Mouse (Mus musculus) thymus, adult 2 months (tissue): Measurements from ENCODE around the gene Lamtor4. TPM values are rescaled to one million over a fixed set of nuclear protein-coding genes. Genes with fewer than 3 reads are reported as not detected.
A peak's percentile ranks its signal among the peaks of the same experiment; 100 is the strongest.

Experiments used
- DNase-seq: peaks from one replicate; pipeline ENCODE4 v3.0.0; 2021
- H3K27ac ChIP-seq: fragments of 200-500 bp; 2 replicates; pipeline ENCODE4 v1.5.1; 2012; ENCODE audit warnings: low read length, control low read depth; ENCODE audit not compliant: control insufficient read depth, insufficient read depth
- H3K27me3 ChIP-seq: fragments of 200-500 bp; 2 replicates; pipeline ENCODE4 v1.6.1; 2012; ENCODE audit warnings: mild to moderate bottlenecking, low read length, moderate library complexity, mixed read lengths; ENCODE audit not compliant: control insufficient read depth, insufficient read depth
- H3K36me3 ChIP-seq: fragments of 200-500 bp; 2 replicates; pipeline ENCODE4 v1.6.1; 2012; ENCODE audit warnings: mild to moderate bottlenecking, low read length, moderate library complexity; ENCODE audit not compliant: control insufficient read depth, insufficient read depth
- H3K4me1 ChIP-seq: fragments of 200-500 bp; replicated peaks from 2 replicates; pipeline ENCODE4 v1.6.1; 2012; ENCODE audit warnings: low read length; ENCODE audit not compliant: control insufficient read depth, insufficient read depth
- H3K4me3 ChIP-seq: fragments of 200-500 bp; 2 replicates; pipeline ENCODE4 v1.5.1; 2012; ENCODE audit warnings: mild to moderate bottlenecking, low read length, control low read depth, moderate library complexity; ENCODE audit not compliant: control insufficient read depth, insufficient read depth
- CTCF ChIP-seq: fragments of 200-500 bp; IDR thresholded peaks from 2 replicates; pipeline ENCODE4 v1.5.1; 2012; ENCODE audit warnings: mild to moderate bottlenecking, control low read depth, low read length, moderate library complexity, borderline replicate concordance; ENCODE audit not compliant: control insufficient read depth, poor library complexity, insufficient read depth; ENCODE audit errors: extremely low read depth
- POLR2A ChIP-seq: fragments of 200-500 bp; IDR thresholded peaks from 2 replicates; pipeline ENCODE4 v1.6.1; 2012; ENCODE audit warnings: mild to moderate bottlenecking, low read length, control low read depth, moderate library complexity; ENCODE audit not compliant: control insufficient read depth, poor library complexity, insufficient read depth; ENCODE audit errors: extremely low read depth
- WGBS: fragments of 180-500 bp; shearing (Covaris S2); methylation state at CpG from one replicate; pipeline ENCODE4 v1.1.7; 2018; 5-methylcytosine and 5-hydroxymethylcytosine counted together
- polyA plus RNA-seq: library from polyadenylated mRNA; depleted of rRNA; stranded (reverse); fragments of >200 nt; gene quantifications from 2 replicates; pipeline ENCODE4 v1.2.3, GENCODE M21; 2012

Gene Lamtor4
- polyA plus RNA-seq, 1 experiment, result 162 TPM

- 92% methylated on average over 6 of the region's 6 CpGs for WGBS
- DNase-seq, result no peak
- H3K36me3 ChIP-seq, result peaks cover 8% of the 10 kb centered on the region; the same call in 1 of the 2 replicates
- H3K4me1 ChIP-seq, result peaks cover 30% of the 10 kb centered on the region
- no peak for TF ChIP-seq POLR2A
- H3K27ac ChIP-seq, result no peak overlapping the region
- H3K27me3 ChIP-seq, result no peaks in the 10 kb centered on the region
- H3K4me3 ChIP-seq, result no peak overlapping the region
Observed at GRCm38 (mm10) chr5:138258542-138258941, 3.3 kb downstream of the Lamtor4 start.

GRCm38 (mm10) chr5:138258993-138259392 is 3.7 kb downstream of the Lamtor4 start:
- H3K4me3 ChIP-seq, result no peak overlapping the region
- H3K27me3 ChIP-seq, result no peaks in the 10 kb centered on the region
- TF ChIP-seq POLR2A, result no peak
- no peak for TF ChIP-seq CTCF
- 85% methylated on average over 7 of the region's 7 CpGs for WGBS
- H3K27ac ChIP-seq, result no peak overlapping the region
- H3K4me1 ChIP-seq, result peaks cover 30% of the 10 kb centered on the region
- DNase-seq, result no peak
- H3K36me3 ChIP-seq, result peaks cover 8% of the 10 kb centered on the region; the same call in 1 of the 2 replicates

- no peak for TF ChIP-seq CTCF
- Histone ChIP-seq H3K4me3 (no peak overlapping the region), H3K27me3 (no peaks in the 10 kb centered on the region), H3K36me3 (peaks cover 8% of the 10 kb centered on the region; the same call in 1 of the 2 replicates), H3K27ac (no peak overlapping the region), H3K4me1 (peaks cover 30% of the 10 kb centered on the region)
- DNase-seq, result no peak
- 94% methylated on average over 10 of the region's 10 CpGs for WGBS
Observed at GRCm38 (mm10) chr5:138260051-138260450, 4.8 kb downstream of the Lamtor4 start.

GRCm38 (mm10) chr5:138260834-138261233 is 5.6 kb downstream of the Lamtor4 start:
- TF ChIP-seq CTCF, result no peak
- no peak for TF ChIP-seq POLR2A
- peaks cover 30% of the 10 kb centered on the region for H3K4me1 ChIP-seq
- peaks cover 8% of the 10 kb centered on the region; the same call in 1 of the 2 replicates for H3K36me3 ChIP-seq
- H3K4me3 ChIP-seq, result no peak overlapping the region
- no peak overlapping the region for H3K27ac ChIP-seq
- DNase-seq, result no peak
- H3K27me3 ChIP-seq, result no peaks in the 10 kb centered on the region
- WGBS, result 84% methylated on average over 11 of the region's 11 CpGs

- Histone ChIP-seq H3K36me3 (peaks cover 8% of the 10 kb centered on the region; the same call in 1 of the 2 replicates), H3K27ac (no peak overlapping the region), H3K4me1 (peaks cover 22% of the 10 kb centered on the region), H3K4me3 (no peak overlapping the region), H3K27me3 (no peaks in the 10 kb centered on the region)
- WGBS, result 57% methylated on average over 4 of the region's 4 CpGs
- TF ChIP-seq CTCF, result no peak
- TF ChIP-seq POLR2A, result no peak
- no peak for DNase-seq
Observed at GRCm38 (mm10) chr5:138262001-138262400, 6.7 kb downstream of the Lamtor4 start.

GRCm38 (mm10) chr5:138262582-138263240 is 7.4 kb downstream of the Lamtor4 start:
- Histone ChIP-seq H3K4me3 (peak overlapping the region; percentile 92), H3K27ac (no peak overlapping the region), H3K36me3 (peaks cover 8% of the 10 kb centered on the region; the same call in 1 of the 2 replicates), H3K27me3 (no peaks in the 10 kb centered on the region), H3K4me1 (peaks cover 17% of the 10 kb centered on the region)
- DNase-seq, result no peak
- 23% methylated on average over 18 of the region's 18 CpGs for WGBS
- TF ChIP-seq POLR2A, result no peak
- TF ChIP-seq CTCF, result no peak
